Mouse (Mus musculus): ENCODE results near the gene Cldnd1. TPM values are rescaled to one million over a fixed set of nuclear protein-coding genes. Genes with fewer than 3 reads are reported as not detected.

Cldnd1 gene
- polyA plus RNA-seq, 1 experiment from 2014 or later, result 151 TPM

DNA sequence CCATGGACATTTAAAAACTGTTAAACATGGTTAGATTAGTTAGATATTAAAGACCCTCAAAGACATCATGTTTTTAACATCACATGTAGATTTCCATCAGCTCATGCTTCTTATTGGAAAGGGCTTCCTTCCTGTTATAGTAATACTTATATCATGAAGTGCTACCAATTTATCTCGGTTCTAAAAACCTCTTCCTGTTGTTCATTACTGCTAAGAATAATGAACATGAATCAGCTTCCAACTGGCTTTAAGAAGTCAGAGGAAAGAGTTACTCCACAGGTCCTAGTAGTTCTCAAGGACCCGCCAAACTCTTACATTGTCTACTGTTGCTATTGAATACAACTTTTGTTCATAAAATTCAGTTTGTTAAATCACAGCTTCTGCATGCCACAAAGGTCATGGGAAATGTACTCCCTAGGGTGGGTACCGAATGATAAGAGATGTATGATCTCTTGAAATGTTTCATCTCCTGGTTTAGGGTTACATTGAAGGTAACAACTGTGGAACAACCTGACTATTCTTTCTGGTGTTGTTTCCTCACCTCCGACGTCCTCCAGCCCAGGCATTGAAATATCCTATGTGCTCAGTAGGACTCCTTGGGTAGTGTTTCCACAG, 38.0 kb upstream of the Cldnd1 start:
- H3K27me3 ChIP-seq (ENCODE audit: control insufficient read depth, insufficient read depth, low read length), result no peaks in the 10 kb centered on the region
- no peaks in the 10 kb centered on the region for H3K36me3 ChIP-seq (ENCODE audit: control insufficient read depth, insufficient read depth, low read length)
- H3K4me2 ChIP-seq (ENCODE audit: low read length), result no peak overlapping the region
- no peaks in the 10 kb centered on the region for H3K9me3 ChIP-seq (ENCODE audit: control insufficient read depth, low read length)
- ATAC-seq (ENCODE audit: low FRiP score, low TSS enrichment) (no peak), DNase-seq (no peak)
- 85% methylated on average over 5 of the region's 5 CpGs for WGBS
- no peak overlapping the region for H3K27ac ChIP-seq (replicated peaks; ENCODE audit: low read depth, low read length)
- H3K4me3 ChIP-seq (replicated peaks; ENCODE audit: low read depth, low read length), result no peak overlapping the region
- no peaks in the 10 kb centered on the region for H3K4me1 ChIP-seq (ENCODE audit: control insufficient read depth, insufficient read depth, low read length)
- no peak overlapping the region for H3K9ac ChIP-seq (replicated peaks; ENCODE audit: low read length)

DNA sequence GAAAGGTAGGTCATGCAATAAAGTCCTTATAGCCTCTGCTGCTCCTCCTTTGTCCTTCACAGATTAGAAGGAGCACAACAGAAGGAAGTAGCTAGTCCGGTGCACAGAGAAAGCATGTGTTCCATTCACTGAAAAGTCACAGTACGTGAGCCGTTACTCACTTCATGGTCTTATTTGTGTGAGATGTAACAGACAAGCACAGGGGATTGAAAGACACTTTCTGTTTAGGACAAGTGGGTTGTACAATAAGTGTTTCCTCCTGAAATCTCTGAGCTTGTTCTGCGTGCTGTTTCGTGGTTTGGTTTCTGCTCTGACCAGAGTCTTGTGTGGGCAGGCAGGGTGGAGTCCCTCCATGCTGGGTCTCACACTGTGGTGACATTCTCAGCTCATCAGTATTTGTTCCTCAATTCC, 37.4 kb upstream of the Cldnd1 start:
- Histone ChIP-seq H3K9me3 (ENCODE audit: control insufficient read depth, low read length) (no peaks in the 10 kb centered on the region), H3K9ac (replicated peaks; ENCODE audit: low read length) (no peak overlapping the region), H3K4me2 (ENCODE audit: low read length) (no peak overlapping the region), H3K4me3 (replicated peaks; ENCODE audit: low read depth, low read length) (no peak overlapping the region), H3K4me1 (ENCODE audit: control insufficient read depth, insufficient read depth, low read length) (no peaks in the 10 kb centered on the region), H3K27ac (replicated peaks; ENCODE audit: low read depth, low read length) (no peak overlapping the region), H3K27me3 (ENCODE audit: control insufficient read depth, insufficient read depth, low read length) (no peaks in the 10 kb centered on the region), H3K36me3 (ENCODE audit: control insufficient read depth, insufficient read depth, low read length) (no peaks in the 10 kb centered on the region)
- DNase-seq (no peak), ATAC-seq (ENCODE audit: low FRiP score, low TSS enrichment) (no peak)
- WGBS, result 84% methylated on average over 5 of the region's 5 CpGs

DNA sequence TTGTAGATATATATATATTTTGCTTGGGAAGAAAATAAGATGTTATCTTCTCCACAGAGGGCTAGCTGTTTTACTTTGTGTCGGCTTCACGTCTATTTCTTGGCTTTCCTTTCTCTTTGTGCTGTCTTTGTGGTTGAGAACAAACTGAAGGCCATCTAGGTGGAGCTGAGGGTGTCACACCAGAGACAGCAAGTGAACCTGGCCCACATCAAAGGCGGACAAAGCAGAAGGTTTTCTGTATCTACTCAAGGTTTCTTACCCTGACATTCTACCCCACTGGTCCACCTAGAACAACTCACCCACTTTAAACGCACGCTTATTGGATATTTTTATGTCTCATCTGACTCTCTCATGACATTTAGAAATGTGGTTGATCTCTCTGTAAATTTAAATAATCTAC, 33.6 kb upstream of the Cldnd1 start:
- ATAC-seq (ENCODE audit: low FRiP score, low TSS enrichment) (no peak), DNase-seq (no peak)
- 94% methylated on average over 5 of the region's 5 CpGs for WGBS

DNA sequence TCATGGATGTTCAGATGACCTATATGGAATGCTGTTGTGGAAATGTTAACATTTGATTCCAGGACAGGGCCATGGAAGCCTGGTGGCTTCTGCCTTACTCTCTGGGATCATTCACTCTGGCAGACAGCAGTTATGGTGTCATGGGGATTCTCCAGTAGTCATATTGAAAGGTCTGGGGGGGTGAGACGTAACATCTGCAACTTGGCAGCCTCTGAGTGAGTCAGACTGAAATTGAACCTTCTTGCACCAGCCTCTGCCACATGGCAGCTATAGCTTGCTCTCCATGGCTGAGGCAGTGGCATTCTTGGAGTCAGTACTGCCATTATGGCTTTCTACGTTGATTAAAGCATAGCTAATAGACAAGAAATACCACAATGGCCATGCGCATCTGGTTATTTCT, 30.9 kb upstream of the Cldnd1 start:
- Histone ChIP-seq H3K4me2 (ENCODE audit: low read length) (no peak overlapping the region), H3K4me3 (replicated peaks; ENCODE audit: low read depth, low read length) (no peak overlapping the region), H3K4me1 (ENCODE audit: control insufficient read depth, insufficient read depth, low read length) (no peaks in the 10 kb centered on the region), H3K27ac (replicated peaks; ENCODE audit: low read depth, low read length) (no peak overlapping the region), H3K9ac (replicated peaks; ENCODE audit: low read length) (no peak overlapping the region), H3K9me3 (ENCODE audit: control insufficient read depth, low read length) (no peaks in the 10 kb centered on the region), H3K36me3 (ENCODE audit: control insufficient read depth, insufficient read depth, low read length) (no peaks in the 10 kb centered on the region), H3K27me3 (ENCODE audit: control insufficient read depth, insufficient read depth, low read length) (no peaks in the 10 kb centered on the region)
- ATAC-seq (ENCODE audit: low FRiP score, low TSS enrichment) (no peak), DNase-seq (no peak)
- 82% methylated on average over 3 of the region's 3 CpGs for WGBS

More for the DNA sequence above, 33.6 kb upstream of the Cldnd1 start:
- Histone ChIP-seq H3K4me1 (ENCODE audit: control insufficient read depth, insufficient read depth, low read length) (no peaks in the 10 kb centered on the region), H3K9me3 (ENCODE audit: control insufficient read depth, low read length) (no peaks in the 10 kb centered on the region), H3K4me2 (ENCODE audit: low read length) (no peak overlapping the region), H3K36me3 (ENCODE audit: control insufficient read depth, insufficient read depth, low read length) (no peaks in the 10 kb centered on the region), H3K4me3 (replicated peaks; ENCODE audit: low read depth, low read length) (no peak overlapping the region), H3K27me3 (ENCODE audit: control insufficient read depth, insufficient read depth, low read length) (no peaks in the 10 kb centered on the region), H3K27ac (replicated peaks; ENCODE audit: low read depth, low read length) (no peak overlapping the region), H3K9ac (replicated peaks; ENCODE audit: low read length) (no peak overlapping the region)

DNA sequence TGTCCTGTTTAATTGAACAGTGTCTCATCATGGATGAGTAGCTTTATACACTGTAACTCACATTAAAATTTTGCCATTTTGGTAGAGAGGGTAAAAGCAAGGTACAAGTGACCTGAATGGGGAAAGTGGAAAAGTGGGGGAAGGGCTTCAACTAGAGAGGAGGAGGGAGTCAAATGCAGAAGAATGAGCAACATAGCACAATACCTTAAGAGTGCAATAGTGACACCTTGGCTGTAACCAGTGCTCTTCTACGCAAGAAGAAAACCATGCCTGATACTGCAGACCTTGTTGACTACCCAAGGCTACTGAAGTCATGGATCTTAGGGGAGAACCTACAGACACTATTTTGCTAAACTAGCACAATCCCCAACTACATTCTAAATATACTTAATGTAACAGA, 30.4 kb upstream of the Cldnd1 start:
- no peaks in the 10 kb centered on the region for H3K36me3 ChIP-seq (ENCODE audit: control insufficient read depth, insufficient read depth, low read length)
- H3K4me3 ChIP-seq (replicated peaks; ENCODE audit: low read depth, low read length), result no peak overlapping the region
- no peaks in the 10 kb centered on the region for H3K27me3 ChIP-seq (ENCODE audit: control insufficient read depth, insufficient read depth, low read length)
- no peak overlapping the region for H3K9ac ChIP-seq (replicated peaks; ENCODE audit: low read length)
- WGBS, result 100% methylated on average over 1 of the region's 1 CpGs
- no peaks in the 10 kb centered on the region for H3K4me1 ChIP-seq (ENCODE audit: control insufficient read depth, insufficient read depth, low read length)
- H3K9me3 ChIP-seq (ENCODE audit: control insufficient read depth, low read length), result no peaks in the 10 kb centered on the region
- H3K27ac ChIP-seq (replicated peaks; ENCODE audit: low read depth, low read length), result no peak overlapping the region
- DNase-seq (no peak), ATAC-seq (ENCODE audit: low FRiP score, low TSS enrichment) (no peak)
- no peak overlapping the region for H3K4me2 ChIP-seq (ENCODE audit: low read length)

DNA sequence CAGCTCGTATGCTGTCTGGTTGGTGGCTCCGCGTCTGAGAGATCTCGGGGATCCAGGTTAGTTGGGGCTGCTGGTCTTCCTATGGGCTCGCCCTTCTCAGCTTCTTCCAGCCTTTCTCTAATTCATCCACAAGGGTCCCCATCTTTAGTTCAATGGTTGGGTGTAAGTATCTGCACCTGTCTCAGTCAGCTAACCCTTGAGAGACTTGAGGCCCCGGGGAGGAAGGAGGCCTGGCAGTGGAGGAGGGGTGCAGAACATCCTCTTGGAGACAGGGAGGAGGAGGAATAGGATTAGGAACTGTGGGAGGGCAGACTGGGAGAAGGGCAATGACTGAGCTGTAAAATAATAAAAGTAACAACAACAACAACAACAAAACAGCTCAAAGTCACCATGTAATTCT, 27.5 kb upstream of the Cldnd1 start:
- no peak overlapping the region for H3K27ac ChIP-seq (replicated peaks; ENCODE audit: low read depth, low read length)
- H3K36me3 ChIP-seq (ENCODE audit: control insufficient read depth, insufficient read depth, low read length), result no peaks in the 10 kb centered on the region
- no peak overlapping the region for H3K4me2 ChIP-seq (ENCODE audit: low read length)
- no peak overlapping the region for H3K4me3 ChIP-seq (replicated peaks; ENCODE audit: low read depth, low read length)
- no peak overlapping the region for H3K9ac ChIP-seq (replicated peaks; ENCODE audit: low read length)
- H3K27me3 ChIP-seq (ENCODE audit: control insufficient read depth, insufficient read depth, low read length), result no peaks in the 10 kb centered on the region
- H3K4me1 ChIP-seq (ENCODE audit: control insufficient read depth, insufficient read depth, low read length), result no peaks in the 10 kb centered on the region
- no peaks in the 10 kb centered on the region for H3K9me3 ChIP-seq (ENCODE audit: control insufficient read depth, low read length)
- ATAC-seq (ENCODE audit: low FRiP score, low TSS enrichment), result no peak
- DNase-seq, result no peak
- WGBS, result 78% methylated on average over 6 of the region's 6 CpGs

DNA sequence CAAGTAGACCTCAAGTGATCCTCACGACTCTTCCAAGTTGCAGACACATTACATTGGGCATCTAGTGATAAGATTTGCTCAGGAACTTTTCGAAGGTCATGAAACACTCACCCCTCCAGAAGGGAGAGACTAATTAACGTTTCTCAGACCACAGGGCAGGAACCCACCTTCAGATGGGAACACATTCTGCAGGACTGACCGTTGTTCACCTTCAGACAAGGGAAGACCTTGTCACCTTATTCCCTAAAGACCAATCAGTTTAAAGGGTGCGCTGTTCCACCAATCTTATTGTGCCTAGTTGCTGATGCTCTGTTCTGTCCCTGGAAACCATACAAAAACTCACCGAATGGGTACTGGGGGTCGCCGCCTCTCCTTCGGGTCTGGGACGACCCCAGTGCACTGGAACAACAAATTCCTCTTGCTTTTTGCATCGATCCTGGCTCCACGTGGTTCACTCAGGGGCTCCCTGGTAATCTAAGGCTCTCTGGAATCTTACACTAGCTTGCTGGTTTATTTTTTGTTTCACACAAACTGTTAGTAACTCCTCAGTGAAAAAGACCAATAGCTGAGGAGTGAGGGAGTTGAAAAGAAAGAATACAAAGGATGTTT, 26.8 kb upstream of the Cldnd1 start:
- Histone ChIP-seq H3K4me2 (ENCODE audit: low read length) (no peak overlapping the region), H3K9ac (replicated peaks; ENCODE audit: low read length) (no peak overlapping the region), H3K4me1 (ENCODE audit: control insufficient read depth, insufficient read depth, low read length) (no peaks in the 10 kb centered on the region), H3K4me3 (replicated peaks; ENCODE audit: low read depth, low read length) (no peak overlapping the region), H3K36me3 (ENCODE audit: control insufficient read depth, insufficient read depth, low read length) (no peaks in the 10 kb centered on the region), H3K9me3 (ENCODE audit: control insufficient read depth, low read length) (no peaks in the 10 kb centered on the region), H3K27ac (replicated peaks; ENCODE audit: low read depth, low read length) (no peak overlapping the region), H3K27me3 (ENCODE audit: control insufficient read depth, insufficient read depth, low read length) (no peaks in the 10 kb centered on the region)
- no peak for ATAC-seq (ENCODE audit: low FRiP score, low TSS enrichment)
- 87% methylated on average over 12 of the region's 12 CpGs for WGBS
- DNase-seq, result no peak

DNA sequence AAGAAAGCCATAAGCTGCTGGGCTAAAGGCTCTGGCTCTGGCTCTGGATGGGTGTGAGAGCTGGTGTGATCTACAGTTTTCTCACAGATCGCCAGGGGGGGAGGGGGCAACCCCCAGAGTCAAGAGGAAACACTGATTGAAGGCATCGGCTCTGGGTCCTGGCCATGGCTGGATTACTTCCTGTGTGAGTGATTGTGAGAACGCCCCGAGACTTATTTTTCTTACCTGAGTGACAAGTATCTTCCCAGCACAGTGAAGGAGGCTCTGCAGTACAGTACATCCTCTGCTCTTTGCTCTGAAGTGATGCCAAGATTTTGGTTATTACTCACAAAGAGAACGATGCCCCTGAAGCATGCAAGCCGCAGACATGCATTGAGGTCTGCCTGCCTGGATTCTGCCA, 25.9 kb upstream of the Cldnd1 start:
- no peaks in the 10 kb centered on the region for H3K36me3 ChIP-seq (ENCODE audit: control insufficient read depth, insufficient read depth, low read length)

DNA sequence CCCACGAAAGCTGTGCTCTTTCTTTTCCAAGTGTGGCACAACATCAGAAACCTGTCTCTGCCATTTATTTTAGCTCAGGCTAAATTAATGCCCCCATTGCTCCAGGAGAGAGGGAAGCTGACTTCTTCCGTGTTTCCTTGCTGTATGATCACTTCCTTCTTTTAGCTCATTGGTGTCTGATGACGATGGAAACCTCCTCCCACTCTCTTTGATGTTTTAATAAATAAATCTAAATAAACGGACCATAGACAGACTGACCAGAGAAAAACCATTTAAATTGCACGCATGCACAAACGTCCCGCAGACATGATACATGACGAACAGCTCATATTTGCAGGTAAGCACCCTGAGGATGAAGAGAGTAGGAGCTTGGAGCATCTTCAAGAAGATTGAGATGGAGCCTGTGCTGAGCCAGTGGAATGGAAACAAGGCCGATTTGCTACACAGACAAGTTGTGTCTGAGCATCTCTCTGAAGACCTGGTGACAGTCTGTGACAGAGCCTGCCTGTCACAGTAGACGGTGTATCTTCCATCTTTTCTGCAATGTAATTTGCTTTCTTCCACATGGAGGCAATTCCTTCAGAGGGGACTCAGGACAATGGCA, 25.3 kb upstream of the Cldnd1 start:
- Histone ChIP-seq H3K27ac (replicated peaks; ENCODE audit: low read depth, low read length) (no peak overlapping the region), H3K27me3 (ENCODE audit: control insufficient read depth, insufficient read depth, low read length) (no peaks in the 10 kb centered on the region), H3K4me2 (ENCODE audit: low read length) (no peak overlapping the region), H3K36me3 (ENCODE audit: control insufficient read depth, insufficient read depth, low read length) (no peaks in the 10 kb centered on the region), H3K9me3 (ENCODE audit: control insufficient read depth, low read length) (no peaks in the 10 kb centered on the region), H3K4me3 (replicated peaks; ENCODE audit: low read depth, low read length) (no peak overlapping the region), H3K9ac (replicated peaks; ENCODE audit: low read length) (no peak overlapping the region), H3K4me1 (ENCODE audit: control insufficient read depth, insufficient read depth, low read length) (no peaks in the 10 kb centered on the region)
- 85% methylated on average over 10 of the region's 10 CpGs for WGBS
- no peak for ATAC-seq (ENCODE audit: low FRiP score, low TSS enrichment)
- no peak for DNase-seq

More for the DNA sequence above, 25.9 kb upstream of the Cldnd1 start:
- no peak for ATAC-seq (ENCODE audit: low FRiP score, low TSS enrichment)
- DNase-seq, result no peak
- H3K4me1 ChIP-seq (ENCODE audit: control insufficient read depth, insufficient read depth, low read length), result no peaks in the 10 kb centered on the region
- H3K27me3 ChIP-seq (ENCODE audit: control insufficient read depth, insufficient read depth, low read length), result no peaks in the 10 kb centered on the region
- 81% methylated on average over 6 of the region's 6 CpGs for WGBS
- H3K4me3 ChIP-seq (replicated peaks; ENCODE audit: low read depth, low read length), result no peak overlapping the region
- no peak overlapping the region for H3K9ac ChIP-seq (replicated peaks; ENCODE audit: low read length)
- no peak overlapping the region for H3K27ac ChIP-seq (replicated peaks; ENCODE audit: low read depth, low read length)
- H3K9me3 ChIP-seq (ENCODE audit: control insufficient read depth, low read length), result no peaks in the 10 kb centered on the region
- H3K4me2 ChIP-seq (ENCODE audit: low read length), result no peak overlapping the region
